Mouse (Mus musculus) kidney, adult 11 months (tissue): Measurements from ENCODE around the gene Mroh2b.

Experiments used
- DNase-seq: peaks from one replicate; pipeline ENCODE4 v3.0.0; 2022

Mroh2b gene

DNA sequence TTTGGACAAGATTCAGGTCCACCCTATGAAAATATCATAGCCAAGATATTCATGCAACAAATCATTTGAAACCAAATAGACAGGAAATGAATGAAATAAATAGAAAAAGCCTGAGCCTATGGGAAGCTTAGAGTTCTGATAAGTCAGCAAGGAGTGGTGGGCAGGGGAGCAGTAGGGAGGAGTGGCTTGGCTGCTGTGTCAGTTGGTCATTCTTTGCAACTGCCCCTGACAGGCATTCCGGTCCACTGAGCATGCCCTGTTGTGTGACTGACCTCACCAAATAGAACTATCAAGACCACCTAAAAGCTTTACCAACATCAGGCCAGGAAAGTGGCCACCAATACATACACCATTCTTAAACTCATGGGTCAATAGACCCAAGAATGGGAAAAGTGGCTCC, at the start of gene Mroh2b:
Mroh2b (plus strand) TSS at position 301 of the 400 bp plus-strand sequence.
- no peak for DNase-seq

DNA sequence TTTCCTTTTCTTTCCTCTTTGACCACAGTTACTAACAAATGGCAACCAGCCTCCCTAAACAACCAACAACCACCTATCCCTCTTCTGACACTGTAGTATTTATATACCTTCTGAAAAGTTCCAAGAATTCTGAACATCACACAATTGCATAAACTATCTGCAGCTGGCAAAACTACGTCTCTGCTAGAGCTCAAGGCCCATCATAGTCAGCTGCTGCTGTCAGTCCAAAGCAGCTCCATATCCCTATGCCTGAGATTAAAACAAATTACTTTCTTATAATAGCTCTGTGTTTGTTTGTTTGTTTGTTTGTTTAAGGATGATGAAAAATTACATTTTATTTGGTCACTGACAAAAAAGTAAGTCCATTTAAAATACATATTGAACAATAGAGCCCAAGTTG, 48.5 kb upstream of the Mroh2b start:
- DNase-seq: no peak

DNA sequence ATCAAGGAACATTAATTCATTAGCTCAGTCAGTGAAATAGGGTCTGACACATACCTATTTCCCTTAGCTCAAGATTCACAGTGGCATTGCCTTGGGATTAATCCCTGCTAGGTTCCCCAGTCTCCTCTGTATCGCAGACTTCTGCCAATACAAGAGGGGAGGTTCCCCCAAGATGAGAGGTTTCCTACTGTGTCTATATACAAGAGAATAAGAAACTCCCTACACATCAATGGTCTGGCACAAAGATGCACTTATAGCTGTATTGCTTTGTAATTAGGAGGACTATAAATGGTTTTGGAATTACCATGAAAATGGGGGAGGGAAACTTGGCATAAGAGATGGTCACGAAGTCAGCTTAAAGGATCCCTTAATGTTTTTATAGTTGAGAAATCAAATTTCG, 3.6 kb upstream of the Mroh2b start:
- no peak for DNase-seq

DNA sequence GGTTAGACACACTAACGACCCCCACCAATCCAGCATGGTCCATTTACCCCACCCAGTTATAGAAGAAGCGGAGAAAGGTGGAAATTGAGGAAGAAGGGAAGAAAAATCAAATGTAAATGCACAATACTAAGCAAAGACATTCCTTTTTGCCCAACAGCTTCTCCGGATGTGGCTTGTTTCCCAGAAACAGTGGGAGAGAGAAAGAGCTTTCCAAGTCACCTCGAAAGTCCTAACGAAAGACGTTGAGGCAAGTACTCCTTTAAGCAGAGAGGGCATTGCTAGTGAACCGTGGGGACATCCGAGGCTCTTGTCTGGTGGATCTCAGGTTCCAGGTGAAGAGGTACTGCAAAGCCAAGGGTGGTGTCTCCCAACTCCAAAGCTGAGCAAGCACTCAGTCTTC, 36.2 kb downstream of the Mroh2b start:
- DNase-seq: no peak

DNA sequence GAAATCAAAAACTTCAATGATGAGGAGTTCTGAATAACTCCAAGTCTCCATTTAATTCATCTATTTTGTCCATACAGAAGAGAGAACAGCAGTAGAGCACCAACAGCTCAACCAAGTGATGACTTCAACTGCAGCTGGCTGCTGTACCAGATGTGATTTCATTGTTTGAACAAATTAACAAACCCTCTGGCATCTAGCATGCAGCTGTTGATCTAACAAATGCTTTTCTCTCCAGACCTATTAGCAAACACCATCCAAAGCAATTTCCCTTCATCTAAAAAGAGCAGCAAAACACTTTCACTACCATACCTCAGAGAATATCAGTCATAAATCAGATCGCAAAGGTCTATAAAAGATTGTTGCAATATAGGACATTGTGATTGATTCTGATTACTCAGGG, 74.8 kb downstream of the Mroh2b start:
- no peak for DNase-seq

DNA sequence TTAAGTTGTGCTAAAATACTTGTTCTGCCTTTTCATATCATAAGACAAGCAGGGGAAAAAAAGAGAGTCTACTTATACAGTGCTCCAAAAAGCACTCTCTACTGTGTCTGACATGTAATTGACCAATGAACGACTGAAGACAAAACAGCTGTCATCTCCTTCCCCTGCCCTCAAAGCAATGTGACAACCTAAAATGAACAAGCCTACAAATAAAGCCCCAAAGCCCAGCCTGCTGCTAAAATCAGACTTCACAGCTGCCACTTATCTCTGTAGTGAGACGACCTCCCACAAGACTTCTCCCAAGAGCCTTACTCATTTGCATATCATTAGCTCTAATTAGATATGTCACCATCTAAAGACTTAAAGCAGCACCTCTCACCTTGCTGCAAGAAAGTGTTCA, 104.4 kb downstream of the Mroh2b start:
- no peak for DNase-seq

DNA sequence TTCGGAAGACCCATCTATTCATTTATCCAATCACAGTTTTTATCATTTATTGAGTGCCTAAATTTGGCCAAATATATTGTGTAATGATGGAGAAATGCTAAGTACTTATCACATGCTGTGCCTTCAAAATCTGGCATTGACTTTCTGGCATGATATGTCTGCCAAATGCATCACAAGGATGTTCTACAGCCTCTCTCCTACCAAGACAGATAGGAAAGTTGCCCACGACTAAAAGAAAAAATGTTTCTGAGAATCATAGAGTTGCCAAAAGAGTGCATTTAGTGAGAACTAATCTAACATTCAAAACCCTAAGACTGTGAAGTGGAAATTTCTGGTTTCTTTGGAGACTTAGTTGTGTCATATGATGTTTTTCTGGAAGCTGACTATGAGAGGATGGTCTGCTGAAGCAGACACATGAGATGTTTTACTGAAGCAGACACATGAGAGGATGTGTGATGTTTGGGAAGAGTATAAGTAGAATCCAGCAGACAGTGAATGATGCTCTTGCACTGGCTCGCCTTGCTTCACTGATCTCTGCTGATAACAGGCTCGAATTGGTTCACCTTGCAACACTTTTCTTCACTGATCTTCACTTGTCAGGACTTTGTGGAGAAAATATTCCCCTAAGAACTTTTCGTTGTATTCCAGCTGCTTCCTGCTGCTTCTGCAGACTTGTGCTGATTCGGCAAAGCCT, 105.1 kb downstream of the Mroh2b start:
- no peak for DNase-seq

DNA sequence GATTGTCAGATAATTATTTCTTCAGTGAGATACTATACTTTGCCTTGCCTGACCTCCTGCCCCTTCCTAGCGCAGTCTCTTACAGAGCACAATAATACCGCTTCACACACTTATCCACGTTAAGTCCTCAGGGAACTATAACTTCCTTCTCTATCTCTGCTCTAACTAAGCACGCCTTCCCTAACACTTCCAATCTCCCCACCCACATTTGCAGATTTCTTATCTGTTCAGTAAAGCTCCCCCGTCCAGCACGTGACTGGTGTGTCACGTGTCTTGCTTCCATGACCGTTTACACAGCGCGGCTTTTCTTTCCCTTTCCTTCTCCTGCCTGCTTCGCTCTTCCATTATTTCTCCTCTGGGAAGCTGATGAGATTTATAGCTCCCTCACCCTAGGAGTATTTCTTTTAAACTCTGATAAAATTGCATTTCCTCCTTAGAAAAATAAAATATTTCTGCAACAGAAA, 111.1 kb downstream of the Mroh2b start:
- peak; percentile 6 for DNase-seq
